Mouse (Mus musculus): ENCODE measurements around the gene Irs1. TPM values are rescaled to one million over a fixed set of nuclear protein-coding genes. Genes with fewer than 3 reads are reported as not detected.

Gene Irs1
- polyA plus RNA-seq (2015; fragmentation: Nextera tagmentation; extraction: Ambion mirVana): 7.2 and 9.6 TPM in 2 replicates

- Histone ChIP-seq H3K27ac (ENCODE audit: low read depth, low read length) (peak within 1 kb of the TSS; percentile 99), H3K4me1 (ENCODE audit: control insufficient read depth, insufficient read depth, low read depth, low read length) (peaks cover 40% of the 10 kb centered on the region)
Observed at GRCm38 (mm10) chr1:82291151-82291797, at the start of gene Irs1. Irs1 (minus strand) TSS chr1:82291416.

GRCm38 (mm10) chr1:82334506-82334905 is 43.3 kb upstream of the Irs1 start:
- H3K27me3 ChIP-seq (replicated peaks; ENCODE audit: control insufficient read depth, insufficient read depth, low read length): no peaks in the 10 kb centered on the region
- H3K9ac ChIP-seq (ENCODE audit: low read depth, low read length): no peak overlapping the region
- ATAC-seq: no peak
- H3K4me2 ChIP-seq (ENCODE audit: low read length): no peak overlapping the region
- no peak overlapping the region for H3K27ac ChIP-seq (ENCODE audit: low read depth, low read length)
- no peaks in the 10 kb centered on the region for H3K4me1 ChIP-seq (ENCODE audit: control insufficient read depth, insufficient read depth, low read depth, low read length)
- no peak overlapping the region for H3K4me3 ChIP-seq (ENCODE audit: low read length)
- WGBS: 86% methylated on average over 3 of the region's 3 CpGs
- no peaks in the 10 kb centered on the region for H3K36me3 ChIP-seq (ENCODE audit: control insufficient read depth, insufficient read depth, low read length)
- no peaks in the 10 kb centered on the region for H3K9me3 ChIP-seq (ENCODE audit: control insufficient read depth, low read length)

More at GRCm38 (mm10) chr1:82291151-82291797, at the start of gene Irs1:
- no peaks in the 10 kb centered on the region for H3K27me3 ChIP-seq (replicated peaks; ENCODE audit: control insufficient read depth, insufficient read depth, low read length)
- peak within 1 kb of the TSS; percentile 96 for H3K9ac ChIP-seq (ENCODE audit: low read depth, low read length)
- ATAC-seq: peak; percentile 79
- no peaks in the 10 kb centered on the region for H3K9me3 ChIP-seq (ENCODE audit: control insufficient read depth, low read length)
- H3K36me3 ChIP-seq (ENCODE audit: control insufficient read depth, insufficient read depth, low read length): peaks cover 7% of the 10 kb centered on the region; the same call in 1 of the 2 replicates
- H3K4me2 ChIP-seq (ENCODE audit: low read length): peak within 1 kb of the TSS; percentile 83
- peak within 1 kb of the TSS; percentile 79 for H3K4me3 ChIP-seq (ENCODE audit: low read length)
- WGBS: under 1% methylated on average over 48 of the region's 60 CpGs

- no peak for ATAC-seq
- Histone ChIP-seq H3K4me1 (ENCODE audit: control insufficient read depth, insufficient read depth, low read depth, low read length) (no peaks in the 10 kb centered on the region), H3K27me3 (replicated peaks; ENCODE audit: control insufficient read depth, insufficient read depth, low read length) (no peaks in the 10 kb centered on the region), H3K27ac (ENCODE audit: low read depth, low read length) (no peak overlapping the region), H3K36me3 (ENCODE audit: control insufficient read depth, insufficient read depth, low read length) (no peaks in the 10 kb centered on the region), H3K4me3 (ENCODE audit: low read length) (no peak overlapping the region), H3K9ac (ENCODE audit: low read depth, low read length) (no peak overlapping the region), H3K4me2 (ENCODE audit: low read length) (no peak overlapping the region), H3K9me3 (ENCODE audit: control insufficient read depth, low read length) (no peaks in the 10 kb centered on the region)
Observed at GRCm38 (mm10) chr1:82329954-82330247, 38.7 kb upstream of the Irs1 start.

GRCm38 (mm10) chr1:82329237-82329953 is 38.2 kb upstream of the Irs1 start:
- whole genome bisulfite sequencing: 36% methylated on average over 4 of the region's 4 CpGs
- Histone ChIP-seq H3K4me3 (ENCODE audit: low read length) (no peak overlapping the region), H3K4me2 (ENCODE audit: low read length) (no peak overlapping the region), H3K36me3 (ENCODE audit: control insufficient read depth, insufficient read depth, low read length) (no peaks in the 10 kb centered on the region), H3K9ac (ENCODE audit: low read depth, low read length) (no peak overlapping the region), H3K4me1 (ENCODE audit: control insufficient read depth, insufficient read depth, low read depth, low read length) (no peaks in the 10 kb centered on the region), H3K9me3 (ENCODE audit: control insufficient read depth, low read length) (no peaks in the 10 kb centered on the region), H3K27ac (ENCODE audit: low read depth, low read length) (no peak overlapping the region), H3K27me3 (replicated peaks; ENCODE audit: control insufficient read depth, insufficient read depth, low read length) (no peaks in the 10 kb centered on the region)
- no peak for ATAC-seq

- WGBS: 96% methylated on average over 7 of the region's 7 CpGs
- H3K36me3 ChIP-seq (ENCODE audit: control insufficient read depth, insufficient read depth, low read length): no peaks in the 10 kb centered on the region
- no peak overlapping the region for H3K4me2 ChIP-seq (ENCODE audit: low read length)
- H3K4me3 ChIP-seq (ENCODE audit: low read length): no peak overlapping the region
- H3K9ac ChIP-seq (ENCODE audit: low read depth, low read length): no peak overlapping the region
- ATAC-seq: no peak
- no peak overlapping the region for H3K27ac ChIP-seq (ENCODE audit: low read depth, low read length)
- H3K4me1 ChIP-seq (ENCODE audit: control insufficient read depth, insufficient read depth, low read depth, low read length): no peaks in the 10 kb centered on the region; the same call in 1 of the 2 replicates
- H3K9me3 ChIP-seq (ENCODE audit: control insufficient read depth, low read length): no peaks in the 10 kb centered on the region
- H3K27me3 ChIP-seq (replicated peaks; ENCODE audit: control insufficient read depth, insufficient read depth, low read length): no peaks in the 10 kb centered on the region
Observed at GRCm38 (mm10) chr1:82328033-82328775, 37.0 kb upstream of the Irs1 start.

- H3K4me2 ChIP-seq (ENCODE audit: low read length): no peak overlapping the region
- ATAC-seq: no peak
- no peaks in the 10 kb centered on the region for H3K36me3 ChIP-seq (ENCODE audit: control insufficient read depth, insufficient read depth, low read length)
- peaks cover 4% of the 10 kb centered on the region for H3K4me1 ChIP-seq (ENCODE audit: control insufficient read depth, insufficient read depth, low read depth, low read length)
- 86% methylated on average over 5 of the region's 5 CpGs for WGBS
- H3K9me3 ChIP-seq (ENCODE audit: control insufficient read depth, low read length): no peaks in the 10 kb centered on the region
- H3K9ac ChIP-seq (ENCODE audit: low read depth, low read length): no peak overlapping the region
- H3K27ac ChIP-seq (ENCODE audit: low read depth, low read length): no peak overlapping the region
- H3K4me3 ChIP-seq (ENCODE audit: low read length): no peak overlapping the region
- no peaks in the 10 kb centered on the region for H3K27me3 ChIP-seq (replicated peaks; ENCODE audit: control insufficient read depth, insufficient read depth, low read length)
Observed at GRCm38 (mm10) chr1:82326120-82326519, 34.9 kb upstream of the Irs1 start.

- no peak overlapping the region for H3K4me2 ChIP-seq (ENCODE audit: low read length)
- no peak for ATAC-seq
- no peaks in the 10 kb centered on the region for H3K9me3 ChIP-seq (ENCODE audit: control insufficient read depth, low read length)
- no peaks in the 10 kb centered on the region for H3K27me3 ChIP-seq (replicated peaks; ENCODE audit: control insufficient read depth, insufficient read depth, low read length)
- H3K4me3 ChIP-seq (ENCODE audit: low read length): no peak overlapping the region
- H3K4me1 ChIP-seq (ENCODE audit: control insufficient read depth, insufficient read depth, low read depth, low read length): peaks cover 10% of the 10 kb centered on the region
- no peak overlapping the region for H3K27ac ChIP-seq (ENCODE audit: low read depth, low read length)
- no peaks in the 10 kb centered on the region for H3K36me3 ChIP-seq (ENCODE audit: control insufficient read depth, insufficient read depth, low read length)
- WGBS: 12% methylated on average over 4 of the region's 4 CpGs
- H3K9ac ChIP-seq (ENCODE audit: low read depth, low read length): peak overlapping the region; percentile 49
Observed at GRCm38 (mm10) chr1:82324131-82324785, 33.0 kb upstream of the Irs1 start.

- H3K9ac ChIP-seq (ENCODE audit: low read depth, low read length): no peak overlapping the region; the same call in 1 of the 2 replicates
- no peak for ATAC-seq
- no peak overlapping the region for H3K4me2 ChIP-seq (ENCODE audit: low read length)
- peaks cover 16% of the 10 kb centered on the region for H3K4me1 ChIP-seq (ENCODE audit: control insufficient read depth, insufficient read depth, low read depth, low read length)
- 80% methylated on average over 1 of the region's 1 CpGs for WGBS
- no peaks in the 10 kb centered on the region for H3K9me3 ChIP-seq (ENCODE audit: control insufficient read depth, low read length)
- H3K4me3 ChIP-seq (ENCODE audit: low read length): no peak overlapping the region
- no peaks in the 10 kb centered on the region for H3K27me3 ChIP-seq (replicated peaks; ENCODE audit: control insufficient read depth, insufficient read depth, low read length)
- no peaks in the 10 kb centered on the region for H3K36me3 ChIP-seq (ENCODE audit: control insufficient read depth, insufficient read depth, low read length)
- H3K27ac ChIP-seq (ENCODE audit: low read depth, low read length): no peak overlapping the region
Observed at GRCm38 (mm10) chr1:82321441-82321840, 30.2 kb upstream of the Irs1 start.

GRCm38 (mm10) chr1:82320864-82321263 is 29.6 kb upstream of the Irs1 start:
- no peak overlapping the region; the same call in 1 of the 2 replicates for H3K27ac ChIP-seq (ENCODE audit: low read depth, low read length)
- H3K27me3 ChIP-seq (replicated peaks; ENCODE audit: control insufficient read depth, insufficient read depth, low read length): no peaks in the 10 kb centered on the region
- ATAC-seq: no peak
- peak overlapping the region; percentile 48 for H3K4me2 ChIP-seq (ENCODE audit: low read length)
- H3K36me3 ChIP-seq (ENCODE audit: control insufficient read depth, insufficient read depth, low read length): no peaks in the 10 kb centered on the region
- H3K9me3 ChIP-seq (ENCODE audit: control insufficient read depth, low read length): no peaks in the 10 kb centered on the region
- WGBS: 38% methylated on average over 10 of the region's 10 CpGs
- H3K4me3 ChIP-seq (ENCODE audit: low read length): no peak overlapping the region
- peaks cover 16% of the 10 kb centered on the region for H3K4me1 ChIP-seq (ENCODE audit: control insufficient read depth, insufficient read depth, low read depth, low read length)
- peak overlapping the region; percentile 31; the same call in 1 of the 2 replicates for H3K9ac ChIP-seq (ENCODE audit: low read depth, low read length)

Data from hindbrain, embryonic 16.5 days (tissue).